Mouse (Mus musculus) intestine, embryonic 16.5 days (tissue): ENCODE measurements around the gene Krtap4-2. TPM values are rescaled to one million over a fixed set of nuclear protein-coding genes. Genes with fewer than 3 reads are reported as not detected.
"Not testable (repeated sequence)": the region's sequence is repeated elsewhere in the genome, so short reads cannot be mapped to it uniquely, and the experiment has no call there.

Source experiments
- ATAC-seq: fragments of 200-750 bp; cut with Nextera tagmentation; 2 replicates; pipeline ENCODE4 v1.8.0; 2017; ENCODE audit warnings: moderate TSS enrichment, moderate library complexity
- H3K27ac ChIP-seq: fragments of 300-500 bp; sonication (generic); 2 replicates; pipeline ENCODE4 v1.5.1; 2014; ENCODE audit warnings: mild to moderate bottlenecking, low read length
- H3K27me3 ChIP-seq: fragments of 300-500 bp; sonication (generic); replicated peaks from 2 replicates; pipeline ENCODE4 v1.6.1; 2014; ENCODE audit warnings: low read length, control low read depth, mixed read lengths; ENCODE audit not compliant: control insufficient read depth, insufficient read depth
- H3K36me3 ChIP-seq: fragments of 300-500 bp; sonication (generic); 2 replicates; pipeline ENCODE4 v1.6.1; 2014; ENCODE audit warnings: low read length, control low read depth; ENCODE audit not compliant: control insufficient read depth, insufficient read depth
- H3K4me1 ChIP-seq: fragments of 300-500 bp; sonication (generic); 2 replicates; pipeline ENCODE4 v1.6.1; 2014; ENCODE audit warnings: low read length, control low read depth, mixed read lengths; ENCODE audit not compliant: control insufficient read depth, insufficient read depth
- H3K4me2 ChIP-seq: fragments of 300-500 bp; sonication (generic); 2 replicates; pipeline ENCODE4 v1.6.1; 2014; ENCODE audit warnings: low read depth, low read length, control low read depth
- H3K4me3 ChIP-seq: fragments of 300-500 bp; sonication (generic); 2 replicates; pipeline ENCODE4 v1.5.1; 2014; ENCODE audit warnings: mild to moderate bottlenecking, low read length
- H3K9ac ChIP-seq: fragments of 300-500 bp; sonication (generic); 2 replicates; pipeline ENCODE4 v1.6.1; 2014; ENCODE audit warnings: low read depth, low read length
- H3K9me3 ChIP-seq: fragments of 300-500 bp; sonication (generic); 2 replicates; pipeline ENCODE4 v1.6.1; 2016; ENCODE audit warnings: low read length, control low read depth; ENCODE audit not compliant: control insufficient read depth
- WGBS: fragments of 180-500 bp; shearing (Covaris S2); extraction: QIAGEN DNeasy Blood & Tissue Kit; methylation state at CpG from one replicate; pipeline ENCODE4 v1.1.7; 2014; 5-methylcytosine and 5-hydroxymethylcytosine counted together
- polyA plus RNA-seq: library from polyadenylated mRNA; unstranded; fragments of >200 nt; fragmentation: Nextera tagmentation; extraction: Ambion mirVana; gene quantifications from 2 replicates; pipeline ENCODE4 v1.2.1, GENCODE M21; 2015

The Krtap4-2 gene
- polyA plus RNA-seq, 1 experiment from 2014 or later = not detected

- no peak for ATAC-seq
- H3K36me3 ChIP-seq = no peaks in the 10 kb centered on the region
- no peak overlapping the region for H3K27ac ChIP-seq
- WGBS = 74% methylated on average over 1 of the region's 1 CpGs
- H3K9ac ChIP-seq = no peak overlapping the region
- H3K4me2 ChIP-seq = no peak overlapping the region
- H3K4me3 ChIP-seq = no peak overlapping the region
- H3K9me3 ChIP-seq = no peaks in the 10 kb centered on the region
- H3K4me1 ChIP-seq = no peaks in the 10 kb centered on the region
- H3K27me3 ChIP-seq = no peaks in the 10 kb centered on the region
Measured at GRCm38 (mm10) chr11:99609126-99609525, 25.8 kb downstream of the Krtap4-2 start.

GRCm38 (mm10) chr11:99603208-99603607 is 31.7 kb downstream of the Krtap4-2 start, which contains the start of gene Gm11938:
Gene Gm11938, minus strand, starts transcription at chr11:99603308.
- WGBS = 58% methylated on average over 1 of the region's 1 CpGs

GRCm38 (mm10) chr11:99597742-99598141 is 37.1 kb downstream of the Krtap4-2 start, which contains the start of gene Krtap9-3:
Gene Krtap9-3, minus strand, starts transcription at chr11:99598105.
- H3K4me3 ChIP-seq, H3K9me3 ChIP-seq, H3K27me3 ChIP-seq, H3K27ac ChIP-seq, H3K4me1 ChIP-seq, H3K4me2 ChIP-seq, ATAC-seq, H3K36me3 ChIP-seq, H3K9ac ChIP-seq: not testable (repeated sequence)
- WGBS = 71% methylated on average over 4 of the region's 6 CpGs

More at GRCm38 (mm10) chr11:99603208-99603607, 31.7 kb downstream of the Krtap4-2 start, which contains the start of gene Gm11938:
- H3K27ac ChIP-seq, H3K9ac ChIP-seq, H3K4me1 ChIP-seq, H3K9me3 ChIP-seq, H3K4me2 ChIP-seq, ATAC-seq, H3K36me3 ChIP-seq, H3K27me3 ChIP-seq, H3K4me3 ChIP-seq: not testable (repeated sequence)

GRCm38 (mm10) chr11:99590981-99591380 is 43.9 kb downstream of the Krtap4-2 start, which contains the start of gene Krtap1-3:
Gene Krtap1-3, minus strand, starts transcription at chr11:99591339.
- Histone ChIP-seq H3K9me3 (no peaks in the 10 kb centered on the region), H3K4me1 (no peaks in the 10 kb centered on the region), H3K4me2 (no peak within 1 kb of the TSS), H3K36me3 (no peaks in the 10 kb centered on the region), H3K4me3 (no peak within 1 kb of the TSS), H3K27ac (no peak within 1 kb of the TSS), H3K9ac (no peak within 1 kb of the TSS), H3K27me3 (no peaks in the 10 kb centered on the region)
- no peak for ATAC-seq
- WGBS = 85% methylated on average over 6 of the region's 6 CpGs

GRCm38 (mm10) chr11:99585096-99585495 is 49.8 kb downstream of the Krtap4-2 start:
- H3K4me1 ChIP-seq = no peaks in the 10 kb centered on the region
- ATAC-seq = no peak
- H3K4me3 ChIP-seq = no peak overlapping the region
- H3K9ac ChIP-seq = no peak overlapping the region
- H3K9me3 ChIP-seq = no peaks in the 10 kb centered on the region
- no peaks in the 10 kb centered on the region for H3K36me3 ChIP-seq
- H3K27me3 ChIP-seq = no peaks in the 10 kb centered on the region
- WGBS = 79% methylated on average over 7 of the region's 7 CpGs
- no peak overlapping the region for H3K4me2 ChIP-seq
- no peak overlapping the region for H3K27ac ChIP-seq

Other genes with a start within 250 kb of the Krtap4-2 start
- 15.5 and 16.4 TPM in 2 replicates for gene Krt10, start 245.7 kb downstream of the Krtap4-2 start, polyA plus RNA-seq
- not detected in 2 replicates for gene Krt12, start 212.8 kb downstream of the Krtap4-2 start, polyA plus RNA-seq
- 101 and 110 TPM in 2 replicates for gene Krt20, start 196.9 kb downstream of the Krtap4-2 start, polyA plus RNA-seq
- 18.4 and 19.6 TPM in 2 replicates for gene Krt23, start 141.9 kb downstream of the Krtap4-2 start, polyA plus RNA-seq
- gene Krt39, start 113.7 kb downstream of the Krtap4-2 start, polyA plus RNA-seq = not detected in 2 replicates
- not detected in 2 replicates for gene Krt40, start 91.9 kb downstream of the Krtap4-2 start, polyA plus RNA-seq
- not detected in 2 replicates for gene Krtap3-3, start 84.2 kb downstream of the Krtap4-2 start, polyA plus RNA-seq
- gene Krtap3-2, start 78.2 kb downstream of the Krtap4-2 start, polyA plus RNA-seq = not detected in 2 replicates
- not detected in 2 replicates for gene Gm11939, start 75.6 kb downstream of the Krtap4-2 start, polyA plus RNA-seq
- not detected in 2 replicates for gene Krtap3-1, start 68.5 kb downstream of the Krtap4-2 start, polyA plus RNA-seq
- gene Krtap1-5, start 54.1 kb downstream of the Krtap4-2 start, polyA plus RNA-seq = not detected in 2 replicates
- not detected in 2 replicates for gene Krtap1-4, start 51.4 kb downstream of the Krtap4-2 start, polyA plus RNA-seq
- not detected in 2 replicates for gene Krtap1-3, start 43.7 kb downstream of the Krtap4-2 start, polyA plus RNA-seq
- not detected in 2 replicates for gene Krtap9-3, start 37.0 kb downstream of the Krtap4-2 start, polyA plus RNA-seq
- gene Gm11938, start 31.8 kb downstream of the Krtap4-2 start, polyA plus RNA-seq = not detected in 2 replicates
- gene Gm11937, start 24.9 kb downstream of the Krtap4-2 start, polyA plus RNA-seq = not detected in 2 replicates
- gene Krtap2-4, start 20.2 kb downstream of the Krtap4-2 start, polyA plus RNA-seq = not detected in 2 replicates
- gene Gm11562, start 14.6 kb downstream of the Krtap4-2 start, polyA plus RNA-seq = not detected in 2 replicates
- gene Krtap4-1, start 6.8 kb downstream of the Krtap4-2 start, polyA plus RNA-seq = not detected in 2 replicates
- gene Krtap4-7, start 9.0 kb upstream of the Krtap4-2 start, polyA plus RNA-seq = not detected in 2 replicates
- not detected in 2 replicates for gene Gm11555, start 15.2 kb upstream of the Krtap4-2 start, polyA plus RNA-seq
- gene Gm11563, start 23.9 kb upstream of the Krtap4-2 start, polyA plus RNA-seq = not detected in 2 replicates
- gene Krtap4-6, start 30.9 kb upstream of the Krtap4-2 start, polyA plus RNA-seq = not detected in 2 replicates
- gene Gm14190, start 55.7 kb upstream of the Krtap4-2 start, polyA plus RNA-seq = not detected in 2 replicates
- gene Gm14180, start 99.2 kb upstream of the Krtap4-2 start, polyA plus RNA-seq = not detected in 2 replicates
- not detected in 2 replicates for gene Gm11595, start 137.8 kb upstream of the Krtap4-2 start, polyA plus RNA-seq
- not detected in 2 replicates for gene Krtap4-8, start 145.6 kb upstream of the Krtap4-2 start, polyA plus RNA-seq
- gene Krtap4-9, start 150.1 kb upstream of the Krtap4-2 start, polyA plus RNA-seq = not detected in 2 replicates
- not detected in 2 replicates for gene Gm11596, start 158.4 kb upstream of the Krtap4-2 start, polyA plus RNA-seq
- not detected in 2 replicates for gene Gm11569, start 163.8 kb upstream of the Krtap4-2 start, polyA plus RNA-seq
- not detected in 2 replicates for gene Gm11554, start 169.4 kb upstream of the Krtap4-2 start, polyA plus RNA-seq
- not detected in 2 replicates for gene Krtap4-13, start 174.8 kb upstream of the Krtap4-2 start, polyA plus RNA-seq
- not detected in 2 replicates for gene Gm11564, start 180.6 kb upstream of the Krtap4-2 start, polyA plus RNA-seq
- gene 2300003K06Rik, start 203.0 kb upstream of the Krtap4-2 start, polyA plus RNA-seq = not detected in 2 replicates
- not detected in 2 replicates for gene Krtap4-16, start 216.5 kb upstream of the Krtap4-2 start, polyA plus RNA-seq
- not detected in 2 replicates for gene Gm11568, start 222.8 kb upstream of the Krtap4-2 start, polyA plus RNA-seq
- gene Gm11559, start 229.4 kb upstream of the Krtap4-2 start, polyA plus RNA-seq = not detected in 2 replicates
- gene Krtap9-1, start 238.3 kb upstream of the Krtap4-2 start, polyA plus RNA-seq = not detected in 2 replicates
- not detected in 2 replicates for gene Gm11567, start 244.1 kb upstream of the Krtap4-2 start, polyA plus RNA-seq